Mouse (Mus musculus): ENCODE results near the gene Gm5737. TPM values are rescaled to one million over a fixed set of nuclear protein-coding genes. Genes with fewer than 3 reads are reported as not detected.

The Gm5737 gene
- total RNA-seq, 2 experiments from 2014 or later = 0.54 TPM; not detected in 1

DNA sequence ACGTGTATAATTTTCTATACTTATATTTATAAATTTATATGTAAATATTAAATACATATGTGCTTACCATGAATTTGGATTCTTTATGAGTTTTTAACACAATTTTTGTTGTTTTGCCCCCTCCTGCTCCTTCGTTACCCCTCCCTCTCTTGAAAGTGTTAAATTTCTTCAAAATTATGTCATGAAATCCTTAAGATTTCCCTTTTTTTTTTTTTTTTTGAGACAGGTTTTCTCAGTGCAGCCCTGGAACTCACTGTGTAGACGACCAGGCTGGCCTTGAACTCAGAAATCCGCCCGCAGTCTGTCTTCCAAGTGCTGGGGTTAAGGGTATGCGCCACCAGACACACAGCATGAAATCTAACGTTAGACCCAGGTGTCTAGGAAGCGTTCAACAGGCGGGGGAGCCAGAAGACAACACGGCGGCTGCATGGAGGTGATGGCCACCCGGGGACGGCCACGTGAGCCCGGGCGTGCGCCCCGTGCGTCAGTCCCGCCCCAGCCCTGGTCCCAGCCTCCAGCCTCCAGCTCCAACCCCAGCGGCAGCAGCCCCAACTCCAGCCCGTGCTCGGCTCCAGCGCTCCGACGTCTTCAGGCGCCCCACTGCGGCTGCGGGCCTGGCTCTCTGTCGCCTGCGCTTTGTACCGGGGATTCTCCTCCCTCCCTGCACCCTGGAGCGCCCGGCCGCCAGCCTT, 30.3 kb downstream of the Gm5737 start, which contains the start of gene Eef2k:
Gene Eef2k (plus strand): TSS at position 487 of the 692 bp plus-strand sequence.
- peak; percentile 79 to 87 for DNase-seq (ENCODE audit: low spot score in 2 of 2)

DNA sequence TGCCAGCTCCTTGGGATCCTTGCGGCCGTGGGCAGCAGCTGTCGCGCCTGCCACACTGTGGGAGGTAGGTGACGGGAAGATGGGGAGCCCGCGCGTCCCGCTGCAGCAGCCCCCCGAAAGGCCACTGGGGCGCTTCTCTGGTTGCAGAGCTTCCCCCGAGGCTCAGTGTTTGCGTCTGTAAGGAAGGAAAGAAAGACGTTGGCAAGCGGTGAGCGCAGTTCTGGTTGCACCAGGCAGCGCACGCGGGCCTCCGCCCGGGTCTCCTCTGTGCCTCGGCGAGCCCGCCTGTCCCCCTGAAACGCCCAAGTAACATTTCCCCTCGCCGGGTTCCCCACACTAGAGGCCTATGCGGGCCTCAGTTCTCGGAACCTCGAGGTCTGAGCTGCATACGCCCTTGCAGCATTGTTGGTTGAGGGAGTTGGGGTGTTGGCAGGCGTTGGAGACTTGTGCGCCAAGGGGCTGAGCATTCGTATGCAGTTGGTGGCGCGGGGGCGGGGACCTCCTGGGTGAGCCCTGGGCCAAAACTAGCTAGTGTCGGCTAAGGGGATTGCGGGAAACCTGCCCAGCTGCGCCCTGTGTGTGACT, 31.0 kb downstream of the Gm5737 start:
- DNase-seq (ENCODE audit: low spot score in 2 of 2) = peak; percentile 74 to 92

DNA sequence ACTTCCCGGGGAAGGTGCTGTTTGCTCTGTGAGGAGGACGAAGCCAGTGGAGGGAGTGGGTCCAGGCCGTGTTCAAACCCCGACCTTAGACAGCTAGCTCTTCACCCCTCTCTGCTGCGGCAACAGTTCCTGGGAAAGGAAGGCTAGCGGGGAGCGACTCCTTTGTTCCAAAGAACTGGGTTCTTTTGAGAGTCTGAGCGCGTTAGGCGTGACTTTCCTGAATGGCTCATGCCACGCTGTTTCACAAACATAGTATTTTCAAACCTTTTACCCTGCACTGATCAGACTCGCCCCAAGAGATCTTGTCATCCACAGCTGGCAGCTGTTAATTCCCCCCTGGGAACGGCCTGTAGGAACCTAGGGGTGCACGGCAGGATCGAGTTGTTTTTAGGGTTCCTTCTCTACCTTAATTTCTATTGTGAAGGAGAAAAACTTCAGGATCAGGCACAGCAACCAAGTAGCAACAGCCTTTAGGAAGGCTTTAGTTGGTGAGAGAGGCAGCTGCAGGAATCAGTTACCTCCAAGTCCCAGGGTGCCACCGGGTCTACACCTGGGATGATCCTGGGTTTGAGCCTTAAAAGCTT, 31.8 kb downstream of the Gm5737 start:
- peak in 1 of 2 experiments; percentile 15 for DNase-seq (ENCODE audit: low spot score in 2 of 2)

DNA sequence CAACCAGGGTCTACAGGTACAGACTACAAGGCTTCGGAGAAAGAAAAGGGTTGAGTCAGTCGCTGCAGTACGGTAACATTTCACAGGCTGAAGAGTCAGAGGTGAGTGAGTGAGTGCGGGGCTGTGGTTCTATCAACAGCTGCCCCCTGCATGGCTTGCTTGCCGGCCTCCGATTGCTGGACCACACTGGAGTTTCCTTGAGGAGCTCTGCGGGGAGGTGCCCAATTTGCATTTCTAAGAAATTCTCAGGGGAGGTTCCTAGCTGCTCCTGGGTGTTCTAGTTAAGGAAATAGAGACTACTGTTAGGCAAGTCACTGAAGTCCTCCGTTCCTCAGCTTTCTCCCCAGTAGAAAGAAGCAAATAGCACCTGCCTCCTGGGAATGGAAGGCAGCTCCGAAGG, 32.5 kb downstream of the Gm5737 start:
- DNase-seq (ENCODE audit: low spot score in 2 of 2) = no peak

DNA sequence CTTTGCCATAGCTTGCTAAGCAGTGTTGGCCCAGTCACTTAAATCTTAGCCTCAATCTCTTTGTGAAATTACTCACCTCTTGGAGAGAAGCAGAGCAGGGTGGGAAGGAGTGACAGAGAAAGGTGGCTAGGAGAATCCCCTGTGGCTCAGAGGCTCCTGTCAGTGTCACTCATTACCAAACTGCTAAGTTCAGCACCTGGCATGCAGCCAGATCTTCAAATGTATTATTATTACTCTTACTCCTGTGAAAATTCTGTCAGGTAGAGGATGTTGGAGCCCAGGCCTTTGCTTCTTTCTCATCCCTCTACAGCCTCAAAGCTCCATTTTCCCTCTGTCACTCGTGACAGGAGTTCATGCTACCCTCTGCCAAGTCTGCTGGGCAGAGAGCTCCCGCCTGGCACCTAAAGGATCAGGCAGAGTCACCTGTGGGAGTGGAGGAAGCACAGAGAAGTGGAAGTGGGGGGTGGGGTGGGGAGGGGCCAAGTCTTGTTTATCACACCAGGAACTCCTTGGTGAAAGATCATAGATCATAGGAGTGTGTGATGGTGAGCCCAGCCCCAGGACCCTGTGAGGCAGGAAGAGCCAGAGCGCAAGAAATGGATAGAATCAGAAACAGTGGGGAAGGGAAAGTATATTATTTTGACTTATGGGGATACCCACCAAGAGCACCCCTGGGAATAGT, 36.8 kb downstream of the Gm5737 start:
- DNase-seq (ENCODE audit: low spot score in 2 of 2) = no peak

DNA sequence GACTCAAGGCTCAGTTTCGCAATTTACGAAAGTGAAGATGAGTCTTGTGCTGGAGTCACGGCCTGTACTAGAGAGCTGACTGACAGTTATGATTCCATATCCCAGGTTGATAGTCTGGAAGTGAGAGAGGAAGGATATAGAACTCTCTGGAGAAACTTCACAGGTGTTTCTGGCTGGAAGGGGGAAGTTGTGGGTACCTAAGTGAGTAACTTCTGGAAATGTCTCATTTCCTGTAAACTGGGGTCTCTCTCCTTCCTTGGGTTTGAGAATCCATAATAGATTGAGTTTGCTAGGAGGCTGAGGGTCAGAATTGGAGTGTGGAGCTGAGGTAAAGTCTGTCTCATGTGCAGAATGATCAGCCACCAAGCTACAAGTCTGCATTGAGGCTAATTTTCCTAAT, 38.0 kb downstream of the Gm5737 start:
- no peak for DNase-seq (ENCODE audit: low spot score in 2 of 2)

DNA sequence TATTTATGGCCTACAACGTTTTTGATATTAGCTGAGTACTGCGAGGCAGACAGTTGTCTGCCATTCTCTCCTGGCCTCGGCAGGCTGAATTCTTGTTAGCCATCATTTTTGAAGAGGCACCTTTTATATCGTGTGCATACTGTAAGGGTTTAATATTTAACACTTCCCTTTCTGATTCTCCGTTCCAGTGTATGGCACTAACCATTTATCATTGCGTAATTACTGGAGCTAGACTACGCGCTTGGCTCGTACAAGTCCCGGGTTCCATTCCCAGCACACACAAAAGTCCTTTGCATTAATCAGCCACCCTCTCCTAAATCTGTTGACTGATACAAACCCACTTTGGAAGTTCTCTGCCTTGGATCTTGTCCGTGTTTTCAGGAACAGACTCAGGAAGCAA, 47.7 kb downstream of the Gm5737 start:
- no peak for DNase-seq (ENCODE audit: low spot score in 2 of 2)

DNA sequence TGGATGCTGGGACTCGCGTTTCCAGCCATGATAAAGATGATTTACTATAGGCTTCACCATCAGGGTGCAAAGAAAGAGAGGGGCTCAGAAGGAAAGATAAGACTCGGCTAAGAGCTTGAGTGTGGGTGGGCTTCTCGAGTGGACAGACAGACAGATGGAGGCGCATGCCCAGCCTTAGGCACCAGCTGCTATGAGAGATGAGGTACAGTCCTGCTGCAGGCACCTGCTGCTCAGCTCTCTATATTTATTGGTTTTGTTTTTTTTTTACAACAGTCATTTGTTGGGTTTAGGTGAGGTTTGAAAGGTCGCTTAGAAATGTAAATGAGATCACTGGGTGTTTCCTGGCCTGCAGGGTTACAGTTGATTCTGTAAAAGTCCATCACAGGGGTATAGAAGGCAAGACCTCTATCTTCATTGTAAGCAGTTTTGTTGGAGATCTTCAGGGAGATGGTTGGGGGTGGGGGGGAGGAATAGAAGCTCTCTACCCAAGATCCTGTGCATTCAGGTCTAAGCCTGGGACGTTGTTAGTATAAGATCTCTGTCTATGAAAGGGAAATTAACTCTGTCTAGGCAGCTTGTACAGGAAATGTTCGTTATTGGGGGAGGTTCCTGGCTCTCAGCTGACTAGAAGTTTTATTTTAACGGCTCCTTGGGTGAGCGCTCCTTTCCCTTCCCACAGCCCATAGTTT, 48.8 kb downstream of the Gm5737 start:
- DNase-seq (ENCODE audit: low spot score in 2 of 2) = no peak

DNA sequence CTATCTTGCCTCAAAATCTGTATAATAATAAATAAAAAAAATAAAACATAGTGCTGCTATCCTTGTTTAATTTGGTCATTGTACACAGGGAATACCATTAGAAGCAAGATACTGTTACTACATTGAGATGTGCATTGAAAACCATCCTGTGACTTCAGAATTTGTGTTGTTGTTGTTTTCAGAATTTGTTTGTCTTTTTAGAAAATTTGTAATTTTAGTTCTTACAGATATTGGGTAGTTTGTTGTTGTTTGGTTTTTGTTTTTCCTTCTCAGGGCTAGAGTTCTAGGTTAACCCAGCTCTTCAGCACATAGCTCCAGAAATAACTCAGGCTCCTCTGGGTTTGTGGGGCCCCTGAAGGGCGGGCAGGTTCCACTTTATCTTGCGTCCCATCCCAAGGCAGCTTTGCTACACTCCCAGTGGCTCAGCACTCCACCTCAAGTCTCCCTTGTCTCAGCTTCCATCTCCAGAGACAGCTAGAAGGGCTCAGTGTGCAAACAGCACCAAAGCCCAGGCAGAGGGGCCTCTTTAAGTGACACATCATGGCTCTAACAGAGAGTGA, 49.4 kb downstream of the Gm5737 start:
- DNase-seq (ENCODE audit: low spot score in 2 of 2) = no peak

DNA sequence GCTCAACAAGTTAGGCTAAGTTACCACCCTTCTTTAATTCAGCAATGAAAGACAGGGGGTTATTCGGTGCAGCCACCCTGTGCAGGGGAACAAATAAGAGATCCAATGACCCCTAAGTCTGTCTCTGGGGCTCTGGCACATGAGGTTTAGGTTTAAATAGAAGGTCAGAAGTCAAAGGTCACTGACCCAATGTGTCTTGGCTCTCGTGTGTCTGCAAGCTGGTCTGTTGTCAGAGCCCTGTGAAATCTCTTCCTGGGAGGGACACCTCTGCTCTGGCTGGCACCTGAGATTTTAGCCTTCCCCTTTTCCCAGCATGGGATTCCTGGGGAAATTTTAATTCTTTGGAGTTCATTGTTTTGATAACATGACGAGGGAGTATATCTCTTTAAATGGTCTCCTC, 50.0 kb downstream of the Gm5737 start:
- DNase-seq (ENCODE audit: low spot score in 2 of 2) = no peak

DNA sequence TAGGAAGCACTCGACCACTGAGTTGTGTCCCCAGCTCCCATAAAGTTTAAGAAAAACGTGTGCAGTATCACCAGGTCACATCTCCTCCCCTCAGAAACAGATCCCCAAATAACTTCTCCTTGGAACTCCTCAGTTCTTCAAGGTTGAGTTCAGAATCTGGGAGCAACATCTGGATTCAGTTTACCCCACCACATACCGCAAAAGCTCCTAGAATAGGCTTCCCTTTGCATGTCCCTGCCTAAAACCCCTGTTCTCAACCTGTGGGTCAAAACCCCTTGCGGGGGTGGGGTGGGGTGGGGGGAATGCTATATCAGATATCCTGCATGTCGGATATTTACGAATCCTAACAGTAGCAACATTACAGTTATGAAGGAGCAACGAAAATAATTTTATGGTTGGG, 50.5 kb downstream of the Gm5737 start:
- no peak for DNase-seq (ENCODE audit: low spot score in 2 of 2)

DNA sequence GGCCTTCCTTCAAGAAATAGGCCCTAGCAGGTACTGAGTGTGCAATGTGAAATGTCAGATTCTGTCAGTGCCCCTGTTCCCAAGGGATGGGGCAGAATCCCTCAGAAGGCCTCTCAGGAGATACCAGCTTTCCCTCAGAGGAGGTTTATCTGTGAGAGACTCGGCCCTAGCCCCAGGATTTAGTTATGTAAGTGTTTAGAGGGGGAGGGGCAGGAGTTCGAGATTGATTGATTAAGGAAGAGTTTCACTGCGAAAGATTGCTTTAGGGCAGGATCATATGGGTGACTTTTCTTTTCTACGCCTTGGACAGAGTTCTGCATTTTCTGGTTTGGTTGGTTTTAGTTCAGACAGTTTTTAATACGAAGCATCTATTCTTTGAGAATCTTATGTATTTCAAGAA, 51.3 kb downstream of the Gm5737 start:
- DNase-seq (ENCODE audit: low spot score in 2 of 2) = no peak

DNA sequence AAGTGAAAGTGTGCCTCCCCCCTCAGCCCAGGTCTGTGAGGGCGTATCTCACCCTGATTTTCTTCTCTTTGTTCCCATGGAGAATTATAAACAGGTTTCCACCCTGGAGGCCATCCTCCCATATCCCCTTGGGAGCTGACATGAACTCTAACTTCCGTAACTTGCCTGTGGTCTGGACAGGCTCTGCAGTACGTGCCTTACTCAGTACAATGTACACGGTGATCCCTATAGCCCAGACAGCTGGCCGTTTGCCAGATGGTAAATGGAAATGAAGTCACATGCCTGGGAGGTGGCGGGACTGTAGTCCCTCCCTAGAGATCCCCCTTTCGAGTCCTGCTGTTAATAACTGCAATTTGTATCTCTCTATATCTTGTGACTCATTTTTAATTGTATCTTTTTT, 52.9 kb downstream of the Gm5737 start:
- peak in 1 of 2 experiments; percentile 30 for DNase-seq (ENCODE audit: low spot score in 2 of 2)

DNA sequence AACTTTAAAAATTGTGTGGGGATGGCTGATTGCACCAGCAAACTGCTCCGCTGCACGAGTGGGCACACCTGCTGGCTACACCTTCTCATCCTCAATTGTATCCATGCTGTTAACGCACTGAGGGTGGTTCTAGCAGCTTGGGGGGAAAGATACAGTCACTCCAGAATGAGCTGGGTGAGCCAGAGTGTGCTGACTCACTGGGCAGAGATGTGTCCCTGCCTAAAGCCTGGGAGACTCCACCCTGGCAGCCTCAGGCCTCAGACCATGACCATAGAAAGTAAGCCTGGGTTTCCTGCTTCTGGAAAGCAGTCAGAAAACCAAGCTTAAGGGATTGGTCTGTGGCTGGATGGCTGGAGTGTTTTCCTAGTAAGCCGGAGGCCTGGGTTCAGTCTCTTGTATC, 53.7 kb downstream of the Gm5737 start:
- peak in 1 of 2 experiments; percentile 38 for DNase-seq (ENCODE audit: low spot score in 2 of 2)

DNA sequence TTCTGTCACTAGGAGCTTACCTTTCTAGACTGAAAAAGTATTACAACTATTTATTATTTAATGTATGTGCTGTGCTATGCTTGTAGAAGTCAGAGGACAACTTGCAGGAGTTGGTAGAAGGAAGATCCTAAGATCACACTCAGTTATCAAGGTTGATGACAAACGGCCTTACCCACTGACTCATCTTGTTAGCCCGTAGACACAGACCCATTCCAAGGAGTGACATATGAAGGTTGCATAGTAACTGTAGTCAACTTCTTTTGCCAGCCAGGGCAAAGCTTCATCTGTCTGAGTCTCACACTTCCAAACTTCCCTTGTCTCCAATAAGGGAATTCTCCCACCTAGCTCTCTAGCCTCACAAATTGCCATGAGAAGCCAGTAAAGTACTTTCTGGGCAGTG, 54.5 kb downstream of the Gm5737 start:
- DNase-seq (ENCODE audit: low spot score in 2 of 2) = no peak

DNA sequence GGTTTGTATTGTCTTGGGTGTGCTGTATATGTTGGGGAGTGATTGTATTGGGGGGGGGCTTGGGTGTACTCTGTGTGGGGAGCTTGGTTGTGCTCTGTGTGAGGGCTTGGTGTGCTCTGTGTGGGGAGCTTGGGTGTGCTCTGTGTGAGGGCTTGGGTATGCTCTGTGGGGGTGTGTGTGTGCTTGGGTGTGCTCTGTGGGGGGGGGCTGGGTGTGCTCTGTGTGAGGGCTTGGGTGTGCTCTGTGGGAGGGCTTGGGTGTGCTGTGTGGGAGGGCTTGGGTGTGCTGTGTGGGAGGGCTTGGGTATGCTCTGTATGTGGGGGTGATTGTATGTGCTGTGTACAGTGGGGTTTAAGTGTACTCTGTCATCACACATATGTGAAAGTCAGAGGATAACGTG, 55.6 kb downstream of the Gm5737 start:
- DNase-seq (ENCODE audit: low spot score in 2 of 2) = no peak

DNA sequence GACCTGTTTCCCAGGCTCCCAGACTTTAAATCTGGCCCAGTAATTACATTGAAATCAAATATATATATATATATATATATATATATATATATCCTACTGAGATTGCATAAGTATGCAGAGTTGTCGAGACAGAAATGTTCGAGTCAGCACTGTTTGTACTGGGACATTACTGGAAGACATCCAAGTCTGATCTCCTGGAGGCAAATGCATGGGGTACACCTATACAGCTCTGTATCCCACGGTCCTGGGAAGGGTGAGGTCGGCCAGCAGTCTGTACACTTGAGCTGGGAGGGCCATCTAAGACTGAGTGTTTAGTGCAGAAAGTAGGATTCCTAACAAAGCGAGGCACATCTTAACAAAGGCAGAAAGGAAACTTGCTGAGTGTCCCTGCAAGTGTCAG, 57.7 kb downstream of the Gm5737 start:
- no peak for DNase-seq (ENCODE audit: low spot score in 2 of 2)

DNA sequence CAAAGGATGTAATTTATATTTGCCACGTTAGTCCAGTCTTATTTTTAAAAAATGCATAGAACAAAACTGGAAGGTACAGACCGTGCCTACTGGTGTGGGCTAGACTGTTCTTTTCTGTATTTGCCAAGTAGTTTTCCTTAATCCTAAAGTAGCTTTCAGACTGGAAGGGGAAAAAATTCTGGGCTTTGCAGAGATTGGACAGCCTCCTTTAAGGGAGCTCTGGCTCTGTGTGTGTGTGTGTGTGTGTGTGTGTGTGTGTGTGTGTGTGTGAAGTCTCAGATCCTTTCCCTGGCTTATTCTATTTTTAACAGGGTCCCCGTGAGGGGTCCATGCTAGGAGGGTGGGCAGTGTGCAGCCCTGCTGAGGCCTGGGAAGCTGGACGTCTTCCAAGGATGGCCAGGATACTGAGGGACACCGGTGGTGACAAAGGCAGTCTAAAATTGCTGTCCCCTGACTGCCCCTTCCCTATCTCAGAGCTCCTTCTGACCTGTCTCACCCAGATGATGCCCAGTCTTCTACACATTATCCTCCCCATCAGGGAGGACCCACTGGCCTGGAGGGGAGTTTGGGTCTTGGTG, 58.4 kb downstream of the Gm5737 start:
- DNase-seq (ENCODE audit: low spot score in 2 of 2) = peak in 1 of 2 experiments; percentile 33

DNA sequence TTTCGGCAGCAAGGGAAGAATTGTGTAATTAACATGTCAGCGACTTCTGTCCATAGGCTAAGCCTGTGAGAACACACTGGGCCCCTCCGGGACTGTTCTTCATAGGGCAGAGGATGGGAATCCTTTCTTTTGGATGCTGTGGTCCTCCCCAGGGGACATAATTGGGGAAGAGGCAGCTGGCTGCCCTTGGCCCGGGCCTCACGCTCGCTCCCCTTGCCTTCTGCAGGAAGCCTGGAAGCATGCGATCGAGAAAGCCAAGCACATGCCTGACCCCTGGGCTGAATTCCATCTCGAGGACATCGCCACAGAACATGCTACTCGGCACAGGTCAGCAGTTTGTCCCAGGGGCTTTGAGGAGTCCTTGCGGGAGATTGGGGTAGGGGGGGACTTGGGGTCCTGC, 60.9 kb downstream of the Gm5737 start:
- DNase-seq (ENCODE audit: low spot score in 2 of 2) = no peak

DNA sequence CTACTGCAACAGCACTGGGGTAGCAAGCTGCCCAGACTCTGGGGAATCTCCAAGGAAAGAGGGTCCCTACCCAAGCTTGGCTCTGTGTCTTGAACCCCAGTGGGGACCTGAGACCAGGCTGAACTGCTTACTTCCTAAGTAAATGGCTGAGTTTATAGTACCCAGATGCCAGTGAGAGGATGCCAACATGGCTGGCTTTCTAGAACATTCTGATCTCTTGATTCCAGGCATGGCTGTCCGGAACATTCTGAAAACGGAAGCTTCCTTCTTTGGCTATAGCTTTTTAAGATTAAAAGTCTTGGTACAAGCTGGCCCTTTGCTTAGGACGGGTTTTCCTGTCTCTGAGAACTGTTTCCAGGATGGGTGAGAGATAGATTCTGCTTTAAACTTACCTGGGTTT, 61.9 kb downstream of the Gm5737 start:
- no peak for DNase-seq (ENCODE audit: low spot score in 2 of 2)

Measured in gastrocnemius, postnatal 4 days (tissue).